Mouse (Mus musculus): Measurements from ENCODE around the gene Gys2.
"Not testable (repeated sequence)": the region's sequence is repeated elsewhere in the genome, so short reads cannot be mapped to it uniquely, and the experiment has no call there.

The Gys2 gene

GRCm38 (mm10) chr6:142472801-142473203 lies at the start of gene Gys2:
Gys2 (minus strand) TSS chr6:142473109.
- no peak for DNase-seq (ENCODE audit: low read depth, low spot score)

DNA sequence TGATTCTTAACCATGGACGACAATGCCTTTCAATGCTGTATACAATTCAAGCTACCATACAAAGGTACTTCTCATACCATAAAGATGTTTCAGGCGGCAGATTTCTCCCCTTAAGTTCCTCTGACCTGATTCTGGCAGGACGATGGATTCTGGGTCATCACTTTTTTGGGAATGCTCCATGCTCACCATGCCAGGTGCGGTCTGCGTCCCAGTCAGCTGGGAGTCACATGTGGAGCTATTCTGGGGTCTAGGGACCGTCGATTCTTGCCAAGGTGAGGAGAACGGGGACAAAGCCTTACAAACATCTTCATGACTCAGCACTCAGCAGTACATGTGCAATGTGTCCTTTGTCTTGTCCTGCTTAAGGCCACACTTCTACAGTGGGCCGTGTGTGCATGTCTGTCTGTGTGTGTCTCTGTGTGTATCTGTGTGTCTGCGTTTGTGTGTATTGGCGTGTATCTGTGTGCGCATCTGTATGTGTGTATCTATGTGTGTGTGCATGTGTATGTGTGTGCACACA lies 48.7 kb upstream of the Gys2 start:
- no peak for DNase-seq (ENCODE audit: low read depth, low spot score)

DNA sequence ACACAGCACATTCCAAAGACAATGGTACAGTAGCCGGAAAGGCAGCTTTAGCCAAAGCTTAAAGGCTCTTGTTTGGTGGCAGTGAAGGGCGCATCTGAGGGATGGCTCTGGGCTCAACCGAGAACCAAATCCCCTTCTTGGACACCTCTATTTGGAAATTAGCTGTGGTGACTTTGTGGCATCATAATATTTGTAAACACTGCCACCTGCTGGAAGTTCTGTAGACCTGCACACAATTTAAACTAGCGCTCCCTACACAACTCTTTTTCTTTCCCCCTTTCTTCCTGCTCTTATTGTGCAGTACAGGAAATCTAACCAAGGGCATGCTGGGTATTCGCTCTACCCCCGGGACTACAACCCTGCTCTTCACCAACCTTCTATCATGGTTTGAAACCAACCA lies 46.2 kb upstream of the Gys2 start:
- DNase-seq (ENCODE audit: low read depth, low spot score): peak; percentile 69

DNA sequence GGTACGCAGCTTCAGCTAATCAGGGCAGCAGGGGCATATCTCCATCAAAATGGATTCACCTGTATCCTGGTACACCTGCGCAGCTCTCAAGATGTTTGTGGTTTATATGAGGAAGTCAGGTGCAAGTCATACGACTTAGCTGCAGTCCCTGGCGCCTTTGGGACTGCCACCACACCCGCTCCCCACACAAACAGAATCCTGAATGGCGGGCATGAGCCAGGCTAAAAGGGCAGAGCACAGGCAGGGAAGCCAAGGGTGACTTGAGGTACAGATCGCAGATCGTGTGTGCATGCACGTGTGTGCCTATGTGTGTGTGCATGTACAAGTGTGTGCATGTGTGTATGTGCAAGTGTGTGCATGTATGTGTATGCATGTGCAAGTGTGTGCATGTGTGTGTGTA lies 42.5 kb upstream of the Gys2 start:
- not testable (repeated sequence) for DNase-seq (ENCODE audit: low read depth, low spot score)

DNA sequence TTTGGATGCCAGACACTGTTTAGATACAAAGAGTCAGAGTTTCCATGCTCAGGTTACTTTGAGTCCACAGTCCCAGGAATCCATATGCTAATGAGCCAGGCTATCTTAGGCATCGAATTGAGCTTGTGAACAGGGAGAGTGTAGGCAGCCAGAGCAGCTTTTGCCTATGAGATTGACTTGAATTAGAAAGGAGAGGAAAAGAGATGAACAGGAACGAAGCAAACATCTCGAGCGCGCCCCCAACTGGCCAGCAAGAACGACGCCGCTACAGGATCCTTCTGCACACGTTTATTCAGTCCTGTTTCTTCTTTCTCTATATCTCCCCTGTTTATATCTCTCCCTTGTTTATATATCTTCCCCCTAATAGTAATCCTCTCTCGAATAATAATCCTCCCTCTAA lies 42.0 kb upstream of the Gys2 start:
- no peak for DNase-seq (ENCODE audit: low read depth, low spot score)

DNA sequence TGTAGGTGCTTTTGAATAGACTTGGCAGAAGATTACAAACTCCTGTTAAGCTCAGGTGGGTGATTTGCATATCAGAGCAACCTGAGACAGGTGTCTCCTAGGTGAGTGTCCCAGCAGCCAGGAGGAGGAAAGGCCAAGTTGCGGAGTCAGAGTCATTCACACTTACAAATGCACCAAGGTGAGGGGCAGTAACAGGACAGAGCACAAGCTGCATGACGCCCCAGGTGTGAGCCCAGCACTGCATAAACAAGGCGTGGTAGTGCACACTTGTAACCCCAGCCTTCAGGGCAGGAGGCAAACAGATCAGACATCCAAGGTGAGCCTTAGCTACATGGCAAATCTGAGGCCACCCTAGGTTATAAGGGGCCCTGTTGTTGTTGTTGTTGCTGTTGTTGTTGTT lies 40.0 kb upstream of the Gys2 start:
- DNase-seq (ENCODE audit: low read depth, low spot score): no peak

GRCm38 (mm10) chr6:142511516-142512135 lies 38.7 kb upstream of the Gys2 start:
- peak; percentile 41 for DNase-seq (ENCODE audit: low read depth, low spot score)

DNA sequence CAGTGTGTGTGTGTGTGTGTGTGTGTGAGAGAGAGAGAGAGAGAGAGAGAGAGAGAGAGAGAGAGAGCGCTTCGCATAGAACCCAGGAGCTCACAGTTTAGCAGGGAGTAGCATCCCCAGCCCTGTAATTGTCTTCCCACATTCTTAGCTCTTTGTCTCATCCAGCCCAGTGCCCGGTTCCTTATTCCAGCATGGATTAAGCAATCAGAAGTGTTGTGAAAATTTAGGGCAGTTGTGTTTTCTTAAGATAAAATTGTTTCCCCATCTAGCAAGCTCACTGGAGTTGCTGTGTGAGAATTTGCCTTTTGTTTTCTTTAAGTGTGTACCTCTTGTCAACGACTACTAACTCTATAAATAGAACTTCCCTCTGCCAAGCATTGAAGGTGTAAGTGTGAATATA lies 35.8 kb upstream of the Gys2 start:
- no peak for DNase-seq (ENCODE audit: low read depth, low spot score)

- DNase-seq (ENCODE audit: low read depth, low spot score): peak; percentile 94
These were observed 34.9 kb upstream of the Gys2 start, which contains the start of gene Ldhb for GRCm38 (mm10) chr6:142507785-142508162. Ldhb (minus strand) TSS chr6:142507957.

DNA sequence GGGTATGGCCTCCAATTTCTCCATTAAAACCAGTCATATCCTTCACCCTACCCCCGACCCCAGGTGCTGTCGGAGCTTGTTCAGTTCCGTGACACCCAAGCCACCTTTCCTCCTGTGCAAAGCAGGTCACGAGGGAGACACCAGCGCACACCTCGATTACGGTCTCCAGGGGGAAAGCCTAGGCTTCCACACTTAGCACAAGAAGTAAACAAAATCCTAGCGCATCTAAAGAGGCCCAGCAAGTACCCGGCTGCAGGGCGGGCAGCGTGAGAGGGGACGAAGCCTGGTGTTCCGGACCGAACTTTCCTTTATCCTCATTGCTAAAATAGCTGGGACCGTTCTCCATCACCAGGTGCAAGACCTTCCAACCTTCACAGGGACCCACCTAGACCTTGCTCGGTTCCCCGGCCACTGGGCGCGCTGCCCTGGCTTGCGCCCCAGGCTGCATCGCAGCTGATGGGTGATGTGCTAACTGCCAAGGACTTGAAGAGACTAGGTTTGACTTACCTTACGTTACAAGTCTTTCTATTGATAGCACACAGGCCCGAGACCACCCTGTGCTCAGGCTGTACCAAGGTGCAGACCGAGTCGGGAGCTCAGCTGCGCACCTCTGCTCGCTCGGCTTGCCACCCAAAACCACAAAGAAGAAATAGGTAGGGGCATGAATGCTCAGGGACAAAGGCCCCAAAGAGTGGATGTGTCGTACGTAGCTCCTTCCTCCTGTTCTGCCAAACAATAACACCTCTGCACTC lies 34.3 kb upstream of the Gys2 start:
- DNase-seq (ENCODE audit: low read depth, low spot score): peak; percentile 27

DNA sequence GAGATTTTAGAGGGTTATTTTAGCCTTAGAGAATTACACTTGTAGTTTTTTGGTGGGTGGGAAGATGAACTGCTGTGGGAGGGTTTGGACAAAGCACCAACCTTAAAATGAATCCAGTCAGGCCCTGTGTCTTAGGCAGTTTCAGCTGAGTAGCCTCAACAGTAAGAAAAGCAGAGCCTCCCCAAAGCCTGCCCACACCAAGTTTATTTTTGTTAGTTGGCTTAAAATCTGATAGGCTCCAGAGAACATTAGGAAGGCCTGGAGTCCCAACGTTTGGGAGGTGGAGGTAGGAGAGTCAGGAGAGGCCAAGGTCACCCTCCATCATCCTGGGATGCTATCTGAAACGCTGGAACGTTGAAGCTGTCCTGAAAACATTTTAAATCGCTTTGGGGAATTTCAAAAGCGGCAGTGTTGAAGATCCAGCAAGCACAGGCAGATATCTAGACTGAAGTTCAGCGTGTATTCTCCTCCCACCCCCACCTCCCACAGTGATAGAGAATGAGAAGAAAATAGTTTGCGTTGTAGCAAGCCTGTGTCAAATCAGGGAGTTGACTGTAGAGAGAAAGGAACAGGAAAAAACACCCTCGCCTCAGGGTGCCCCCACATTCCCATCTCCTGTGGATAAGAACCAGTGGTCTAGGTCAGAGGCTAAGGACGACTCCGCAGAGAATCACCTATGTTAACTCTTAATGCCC lies 33.6 kb upstream of the Gys2 start:
- DNase-seq (ENCODE audit: low read depth, low spot score): no peak

DNA sequence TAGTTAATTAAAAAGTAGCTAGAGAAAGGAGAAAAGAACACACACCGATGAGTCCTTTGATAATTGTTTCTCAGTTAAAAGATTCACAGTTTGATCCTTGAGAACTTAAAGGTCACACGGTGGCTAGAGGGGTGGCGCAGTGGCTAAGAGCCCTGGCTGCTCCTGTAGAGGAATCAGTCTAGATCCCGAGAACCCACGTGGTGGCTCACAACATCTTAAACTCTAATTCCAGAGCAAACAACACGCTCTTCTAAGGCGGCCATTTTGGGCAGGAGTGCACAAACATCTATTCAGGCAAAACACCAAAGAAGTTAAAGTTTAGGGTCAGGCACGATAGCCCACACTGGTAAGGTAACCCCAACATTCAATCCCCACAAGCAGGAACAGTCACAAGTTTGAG lies 30.7 kb upstream of the Gys2 start:
- DNase-seq (ENCODE audit: low read depth, low spot score): no peak

- DNase-seq (ENCODE audit: low read depth, low spot score): no peak
These were observed 29.7 kb upstream of the Gys2 start for GRCm38 (mm10) chr6:142502519-142503125.

DNA sequence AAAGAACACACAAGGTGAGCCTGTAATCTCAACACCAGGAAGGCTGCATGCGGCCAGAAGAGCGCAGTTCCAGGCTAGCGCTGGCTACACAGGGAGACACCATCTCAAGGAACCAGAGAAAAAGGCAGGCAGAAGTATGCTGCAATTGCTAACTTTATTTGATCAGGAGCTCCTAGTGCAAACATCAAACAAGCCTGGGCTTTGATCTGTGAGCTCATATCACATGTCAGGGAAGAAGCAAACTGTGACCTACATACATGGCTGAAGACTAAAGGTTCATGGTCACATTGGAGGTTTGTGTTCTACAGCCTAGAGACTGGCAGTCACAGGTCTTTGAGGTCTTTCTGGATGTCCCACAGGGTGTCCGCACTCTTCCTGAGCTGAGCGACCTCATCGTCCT lies 17.2 kb upstream of the Gys2 start:
- not testable (repeated sequence) for DNase-seq (ENCODE audit: low read depth, low spot score)

DNA sequence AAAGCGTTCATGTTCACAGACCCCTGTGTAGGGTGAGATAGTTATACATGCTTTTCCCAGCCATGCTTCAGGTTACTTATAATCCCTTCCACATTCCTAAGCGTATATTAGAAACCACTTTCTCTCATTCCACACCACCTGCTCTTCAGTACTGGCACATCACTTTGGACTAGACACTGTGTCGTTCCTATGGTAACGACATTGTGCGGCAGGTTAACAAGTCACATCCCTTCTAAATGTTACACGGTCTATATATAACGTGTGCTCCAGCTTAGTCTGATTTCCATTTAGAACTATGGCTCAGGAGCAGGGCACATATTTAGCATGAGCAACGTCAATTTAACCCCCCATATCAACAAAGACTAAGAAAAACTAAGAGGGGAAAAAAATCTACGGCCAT lies 14.7 kb upstream of the Gys2 start:
- no peak for DNase-seq (ENCODE audit: low read depth, low spot score)

GRCm38 (mm10) chr6:142485478-142486123 lies 12.7 kb upstream of the Gys2 start:
- DNase-seq (ENCODE audit: low read depth, low spot score): no peak

DNA sequence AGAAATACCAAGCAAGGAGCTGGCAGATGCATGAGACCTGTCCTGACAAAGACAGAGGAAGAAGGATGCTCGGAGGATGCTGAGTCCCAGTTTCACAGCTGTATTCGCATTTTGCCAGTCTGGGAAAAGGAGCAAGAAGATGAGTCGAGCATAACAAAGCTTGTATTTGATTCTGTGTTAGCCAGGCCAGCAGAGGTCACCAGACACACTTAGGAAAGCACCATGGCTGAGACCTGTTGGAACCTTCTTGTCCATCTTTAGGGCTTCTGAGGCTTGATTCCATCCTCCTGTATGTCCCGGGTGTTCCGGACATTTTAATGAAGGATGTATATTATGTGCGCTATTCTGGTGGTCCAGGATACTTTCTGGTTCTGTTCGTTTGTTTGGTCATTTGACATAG lies 4.3 kb upstream of the Gys2 start:
- no peak for DNase-seq (ENCODE audit: low read depth, low spot score)

DNA sequence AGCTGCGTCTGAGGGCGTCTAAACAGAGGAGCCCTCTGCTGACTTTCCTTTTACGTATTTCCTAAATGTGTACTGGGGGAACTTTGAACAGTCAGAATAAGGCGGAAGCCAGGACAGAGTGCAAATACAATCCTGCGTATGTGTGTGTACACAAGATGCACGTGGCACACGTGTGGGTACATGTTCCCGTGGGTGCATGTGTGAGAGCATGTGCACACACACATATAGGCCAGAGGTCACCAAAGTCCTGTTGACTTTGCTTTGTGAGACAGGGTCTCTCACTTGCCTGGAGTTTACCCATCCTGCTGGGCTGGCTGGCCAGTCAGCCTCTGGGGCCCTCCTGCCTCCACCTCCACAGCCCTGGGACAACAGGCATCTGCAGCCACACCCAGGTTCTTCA lies 1.8 kb downstream of the Gys2 start:
- DNase-seq (ENCODE audit: low read depth, low spot score): no peak

DNA sequence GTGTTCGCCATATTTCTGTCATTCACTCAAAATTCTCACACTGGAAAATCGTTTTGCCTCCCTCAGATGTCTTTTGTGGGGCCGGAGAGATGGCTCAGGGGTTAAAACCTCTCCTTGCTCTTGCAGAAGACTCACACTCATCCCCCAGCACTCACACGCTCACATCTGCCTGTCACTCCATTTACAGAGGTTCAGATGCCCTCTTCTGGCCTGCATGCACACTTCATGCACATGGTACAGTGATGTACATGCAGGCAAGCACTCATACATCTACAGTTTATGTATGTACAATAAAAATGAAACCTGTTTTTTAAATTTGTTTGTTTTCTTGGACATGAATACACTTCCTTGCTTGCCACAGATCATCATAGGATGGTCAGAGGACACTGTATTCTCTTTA lies 3.3 kb downstream of the Gys2 start:
- DNase-seq (ENCODE audit: low read depth, low spot score): no peak

- DNase-seq (ENCODE audit: low read depth, low spot score): no peak
These were observed 10.7 kb downstream of the Gys2 start for GRCm38 (mm10) chr6:142462194-142462593.

GRCm38 (mm10) chr6:142459017-142459678 lies 13.8 kb downstream of the Gys2 start:
- no peak for DNase-seq (ENCODE audit: low read depth, low spot score)
